Mouse (Mus musculus) megakaryocyte-erythroid progenitor cell, adult 5 weeks (primary cell): ENCODE data around the gene Pcbp4. TPM values are rescaled to one million over a fixed set of nuclear protein-coding genes. Genes with fewer than 3 reads are reported as not detected.

Experiments used
- polyA plus RNA-seq: library from polyadenylated mRNA; stranded (reverse); fragments of >175 nt; gene quantifications from 2 replicates; pipeline ENCODE4 v1.2.3, GENCODE M21; 2012

The Pcbp4 gene
- polyA plus RNA-seq, result 20.4 and 27.1 TPM in 2 replicates

GRCm38 (mm10) chr9:106453271-106454070, at the start of gene Pcbp4:
TSS of gene Pcbp4 (plus strand) at chr9:106453291.

GRCm38 (mm10) chr9:106429221-106430014, 23.7 kb upstream of the Pcbp4 start, which contains the start of gene Rpl29:
TSS of gene Rpl29 (plus strand) at chr9:106429454.

GRCm38 (mm10) chr9:106447348-106447747, 5.7 kb upstream of the Pcbp4 start, which contains the start of the genes Abhd14b and Abhd14a:
TSS of gene Abhd14b (plus strand) at chr9:106447459.
TSS of gene Abhd14a (minus strand) at chr9:106447678.

GRCm38 (mm10) chr9:106465571-106466200, 12.6 kb downstream of the Pcbp4 start, which contains the start of gene Gpr62:
TSS of gene Gpr62 (minus strand) at chr9:106465938.

GRCm38 (mm10) chr9:106475663-106476001, 22.5 kb downstream of the Pcbp4 start, which contains the start of gene Rrp9:
TSS of gene Rrp9 (plus strand) at chr9:106475963.

GRCm38 (mm10) chr9:106476924-106477484, 23.9 kb downstream of the Pcbp4 start, which contains the start of gene Parp3:
TSS of gene Parp3 (minus strand) at chr9:106476949.

GRCm38 (mm10) chr9:106499667-106500066, 46.6 kb downstream of the Pcbp4 start, which contains the start of gene Iqcf1:
TSS of gene Iqcf1 (plus strand) at chr9:106499967.

Other genes with a start within 250 kb of the Pcbp4 start
- 1.5 and 2.0 TPM in 2 replicates for gene Tlr9, start 230.7 kb upstream of the Pcbp4 start, polyA plus RNA-seq
- 95.2 and 189 TPM in 2 replicates for gene Alas1, start 204.6 kb upstream of the Pcbp4 start, polyA plus RNA-seq
- gene Poc1a, start 172.2 kb upstream of the Pcbp4 start, polyA plus RNA-seq, result 20.0 and 25.1 TPM in 2 replicates
- 21.3 and 26.6 TPM in 2 replicates for gene Dusp7, start 84.7 kb upstream of the Pcbp4 start, polyA plus RNA-seq
- 6,531 and 6,611 TPM in 2 replicates for gene Rpl29, start 23.8 kb upstream of the Pcbp4 start, polyA plus RNA-seq
- gene Acy1, start 15.0 kb upstream of the Pcbp4 start, polyA plus RNA-seq, result 35.2 and 37.0 TPM in 2 replicates
- gene Abhd14b, start 5.8 kb upstream of the Pcbp4 start, polyA plus RNA-seq, result 11.1 and 14.0 TPM in 2 replicates
- gene Abhd14a, start 5.6 kb upstream of the Pcbp4 start, polyA plus RNA-seq, result 28.3 and 33.6 TPM in 2 replicates
- 0.21 TPM in 1 of 2 replicates, not detected in the other for gene Gpr62, start 12.6 kb downstream of the Pcbp4 start, polyA plus RNA-seq
- 206 and 244 TPM in 2 replicates for gene Rrp9, start 22.7 kb downstream of the Pcbp4 start, polyA plus RNA-seq
- gene Parp3, start 23.7 kb downstream of the Pcbp4 start, polyA plus RNA-seq, result 27.7 and 28.0 TPM in 2 replicates
- gene Iqcf1, start 46.7 kb downstream of the Pcbp4 start, polyA plus RNA-seq, result not detected in 2 replicates
- not detected in 2 replicates for gene Iqcf5, start 61.3 kb downstream of the Pcbp4 start, polyA plus RNA-seq
- not detected in 2 replicates for gene Iqcf3, start 108.3 kb downstream of the Pcbp4 start, polyA plus RNA-seq
- gene Iqcf4, start 117.7 kb downstream of the Pcbp4 start, polyA plus RNA-seq, result not detected in 2 replicates
- gene Iqcf6, start 173.3 kb downstream of the Pcbp4 start, polyA plus RNA-seq, result not detected in 2 replicates
- 0.05 TPM in 1 of 2 replicates, not detected in the other for gene Grm2, start 202.8 kb downstream of the Pcbp4 start, polyA plus RNA-seq
- gene Tex264, start 232.6 kb downstream of the Pcbp4 start, polyA plus RNA-seq, result 64.6 and 74.3 TPM in 2 replicates